ENCODE assay signal across 8 mouse cellular contexts in the genomic region with DNA sequence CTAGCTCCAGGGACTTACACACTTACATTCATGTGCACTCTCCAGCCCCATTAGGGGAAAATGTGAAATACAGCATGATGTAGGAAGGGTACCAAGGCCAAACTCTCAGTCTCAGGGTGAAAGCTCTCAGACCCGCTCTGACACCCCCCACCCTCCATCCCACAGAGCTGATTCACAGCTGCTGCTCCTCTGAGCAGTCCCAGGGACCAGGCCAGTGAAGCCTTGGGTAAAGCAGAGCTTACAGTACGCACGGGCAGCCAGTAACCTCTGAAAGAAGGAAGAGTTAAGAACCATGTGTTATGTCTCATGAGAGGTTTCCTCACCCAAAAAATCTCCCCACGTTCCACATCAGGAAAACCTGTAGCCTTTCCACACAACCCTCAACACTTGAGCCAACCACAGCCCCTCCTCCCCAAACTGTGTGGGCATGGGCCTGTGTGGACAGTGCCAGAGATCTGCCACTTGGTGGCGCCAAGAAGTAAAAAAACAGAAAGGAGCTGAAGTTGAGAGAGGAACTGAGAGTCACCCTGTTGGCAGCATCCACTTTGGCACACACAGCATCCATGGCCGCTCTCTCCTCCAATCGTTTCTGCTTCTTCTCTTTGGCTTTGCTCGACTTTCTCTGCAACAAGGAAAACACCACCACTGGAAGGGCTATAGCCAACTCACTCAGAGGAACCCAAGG. TPM values are rescaled to one million over a fixed set of nuclear protein-coding genes. Genes with fewer than 3 reads are reported as not detected.
A peak's percentile ranks its signal among the peaks of the same experiment; 100 is the strongest.
DNase-seq lines count a peak whose midpoint lies in the region; ATAC-seq and TF ChIP-seq lines count a peak whose summit lies in the region.

No protein-coding gene starts in this region.

- H3K27ac ChIP-seq in CH12.LX (ENCODE audit: insufficient read depth, low read depth), result no peak overlapping the region
- H3K27ac ChIP-seq in forebrain, embryonic 11.5 days (ENCODE audit: low read depth, low read length), result no peak overlapping the region

- in situ Hi-C loops in CH12.LX (cut with MboI; ENCODE audit: low pct_ligation_motif_present, low pct_unique_long_range_greater_than_20kb, low sequenced_read_pairs), result loop anchor here (5.0 kb wide), 1 partner anchor 113 kb away; no protein-coding TSS in a partner anchor

- ATAC-seq in forebrain, embryonic 11.5 days (replicated peaks; ENCODE audit: low FRiP score), result peak; percentile 78; the same call in 1 of the 2 replicates
- ATAC-seq in neutrophil, adult 5-6 weeks (ENCODE audit: extremely low read depth, insufficient number of reproducible peaks, low FRiP score, poor library complexity, severe bottlenecking), result peak; percentile 96

- no peaks in the 10 kb centered on the region for H3K9me3 ChIP-seq in CH12.LX (replicated peaks; ENCODE audit: low read length)
- no peaks in the 10 kb centered on the region for H3K9me3 ChIP-seq in forebrain, embryonic 11.5 days (ENCODE audit: control insufficient read depth, low read length)

- no peak overlapping the region for H3K4me3 ChIP-seq in CH12.LX (replicated peaks in 1 of 3; ENCODE audit: low read depth in 2 of 3, low read length in 2 of 3, poor library complexity in 1 of 3)
- H3K4me3 ChIP-seq in forebrain, embryonic 11.5 days (ENCODE audit: low read depth, low read length), result no peak overlapping the region

- dilution Hi-C loops in CH12.LX (cut with MboI; ENCODE audit: extremely low pct_ligation_motif_present, extremely low pct_unique_long_range_greater_than_20kb, low sequenced_read_pairs), result no loop called here

- peak; percentile 56 for TF ChIP-seq EP300 in CH12.LX (IDR thresholded peaks at IDR 0.05; ENCODE audit: low read length)

- H3K9ac ChIP-seq in CH12.LX (ENCODE audit: insufficient read depth, low read depth), result no peak overlapping the region
- no peak overlapping the region for H3K9ac ChIP-seq in forebrain, embryonic 11.5 days (ENCODE audit: low read length)

- H3K79me2 ChIP-seq in CH12.LX (replicated peaks; ENCODE audit: control insufficient read depth, extremely low read depth, insufficient read depth, poor library complexity, severe bottlenecking), result peaks cover 24% of the 10 kb centered on the region

- peak; percentile 90 for TF ChIP-seq RAD21 in CH12.LX (IDR thresholded peaks at IDR 0.05; ENCODE audit: low read depth, low read length)

- TF ChIP-seq CTCF in CH12.LX (conservative IDR thresholded peaks at IDR 0.05 in 1 of 2, IDR thresholded peaks at IDR 0.05 in 1 of 2; ENCODE audit: low read depth in 2 of 2, low read length in 2 of 2), result peak; percentile 54 to 96

- WGBS in forebrain, embryonic 11.5 days, result 64% methylated on average over 8 of the region's 8 CpGs

- H3K36me3 ChIP-seq in CH12.LX (replicated peaks in 1 of 2; ENCODE audit: control insufficient read depth in 1 of 2, insufficient read depth in 1 of 2, low read length in 1 of 2), result peaks cover 35 to 82% of the 10 kb centered on the region in 2 experiments
- H3K36me3 ChIP-seq in forebrain, embryonic 11.5 days (ENCODE audit: control insufficient read depth, insufficient read depth, low read length), result peaks cover 4% of the 10 kb centered on the region; the same call in 1 of the 2 replicates

- no peak for TF ChIP-seq POLR2A in CH12.LX (IDR thresholded peaks at IDR 0.05; ENCODE audit: low read depth, low read length)

- no peak overlapping the region for H3K4me2 ChIP-seq in CH12.LX (ENCODE audit: insufficient read depth, low read depth, poor library complexity, severe bottlenecking)
- H3K4me2 ChIP-seq in forebrain, embryonic 11.5 days (ENCODE audit: low read depth, low read length, severe bottlenecking), result no peak overlapping the region

- intact Hi-C loops in heart, postnatal 14 days (cut with DNase I), result loop anchor here (2.0 to 5.0 kb wide), 2 partner anchors 108 to 202 kb away; partner anchors contain the start of gene Mark2

- H3K4me1 ChIP-seq in CH12.LX (ENCODE audit: control insufficient read depth in 1 of 2, insufficient read depth in 2 of 2), result peaks cover 21 to 52% of the 10 kb centered on the region in 2 experiments
- 0 out of 2 replicates have a peak, but pooled peaks cover 2% of the 10 kb centered on the region for H3K4me1 ChIP-seq in forebrain, embryonic 11.5 days (replicated peaks; ENCODE audit: control insufficient read depth, insufficient read depth, low read length)

- DNase-seq in CH12.LX (ENCODE audit: extremely low read depth), result peak; percentile 79
- peak; percentile 35 for DNase-seq in c-Kit-positive CD71-positive TER-119-negative erythroid progenitor cells, embryonic 14.5 days (ENCODE audit: low read depth)
- peak; percentile 83 for DNase-seq in forebrain, embryonic 11.5 days (ENCODE audit: low spot score)
- DNase-seq in heart, postnatal 14 days, result peak; percentile 78 to 86
- peak; percentile 87 for DNase-seq in layer of hippocampus, adult 11-12 months (ENCODE audit: low spot score)
- peak; percentile 79 to 86 for DNase-seq in lung, adult 18-20 months
- DNase-seq in testis, postnatal 10 days (ENCODE audit: low spot score), result peak; percentile 84

- H3K27me3 ChIP-seq in CH12.LX (replicated peaks), result no peaks in the 10 kb centered on the region
- H3K27me3 ChIP-seq in forebrain, embryonic 11.5 days (ENCODE audit: control insufficient read depth, insufficient read depth, low read length), result no peaks in the 10 kb centered on the region

TF ChIP-seq in CH12.LX, 34 proteins besides CTCF, POLR2A, EP300 and RAD21:
- TF ChIP-seq KAT2A (IDR thresholded peaks at IDR 0.05; ENCODE audit: insufficient replicate concordance, low read length) (no peak), CHD2 (IDR thresholded peaks at IDR 0.05; ENCODE audit: low read length) (0 out of 2 replicates have a peak, but pooled peaks have one; percentile 24), SIN3A (IDR thresholded peaks at IDR 0.05; ENCODE audit: low read length) (peak; percentile 35; the same call in 1 of the 2 replicates), IRF4 (IDR thresholded peaks at IDR 0.05; ENCODE audit: low read depth, low read length) (peak; percentile 96), MEF2A (IDR thresholded peaks at IDR 0.05; ENCODE audit: borderline replicate concordance, low read depth, low read length) (no peak), SMC3 (IDR thresholded peaks at IDR 0.05; ENCODE audit: low read depth, low read length) (peak; percentile 88), JUN (IDR thresholded peaks at IDR 0.05; ENCODE audit: insufficient read depth, low read depth, low read length) (no peak), MYC (IDR thresholded peaks at IDR 0.05; ENCODE audit: low read depth, low read length) (peak; percentile 52; the same call in 1 of the 2 replicates), NELFE (IDR thresholded peaks at IDR 0.05; ENCODE audit: low read depth, low read length) (no peak), PAX5 (IDR thresholded peaks at IDR 0.05; ENCODE audit: low read length) (no peak)

RNA-seq across cellular contexts. Expression of gene Naa40, which starts 6.3 kb away (rescaled TPM):
- total RNA-seq in CH12.LX (2012; rRNA removed) (40.6 and 45.5 TPM in 2 replicates), CH12.LX (2014; rRNA removed) (63.1 and 65.7 TPM in 2 replicates)
- polyA plus RNA-seq in CH12.LX (2012; ENCODE audit: insufficient read length, low read depth), result 61.2 and 69.3 TPM in 2 replicates
- polyA plus RNA-seq in forebrain, embryonic 11.5 days (2014; fragmentation: Nextera tagmentation; extraction: Ambion mirVana), result 106 and 107 TPM in 2 replicates
- total RNA-seq in heart, postnatal 14 days (2021), result 10 to 100 TPM; 19.9 to 20.3 TPM
- 19.6 and 24.4 TPM in 2 replicates for total RNA-seq in neutrophil, adult 5-6 weeks (2017)

RNA-seq across cellular contexts. Expression of gene Cox8a, which starts 17.3 kb away (rescaled TPM):
- total RNA-seq in CH12.LX (2012; rRNA removed) (797 and 822 TPM in 2 replicates), CH12.LX (2014; rRNA removed) (275 and 326 TPM in 2 replicates)
- polyA plus RNA-seq in CH12.LX (2012; ENCODE audit: insufficient read length, low read depth), result 617 and 896 TPM in 2 replicates
- polyA plus RNA-seq in forebrain, embryonic 11.5 days (2014; fragmentation: Nextera tagmentation; extraction: Ambion mirVana), result 678 and 706 TPM in 2 replicates
- 100 to 1,000 TPM; 545 to 557 TPM for total RNA-seq in heart, postnatal 14 days (2021)
- 208 and 218 TPM in 2 replicates for total RNA-seq in neutrophil, adult 5-6 weeks (2017)

RNA-seq across cellular contexts. Expression of gene Otub1, which starts 28.6 kb away (rescaled TPM):
- total RNA-seq in CH12.LX (2012; rRNA removed), result 102 and 114 TPM in 2 replicates
- total RNA-seq in CH12.LX (2014; rRNA removed), result 115 and 119 TPM in 2 replicates
- 126 and 139 TPM in 2 replicates for polyA plus RNA-seq in CH12.LX (2012; ENCODE audit: insufficient read length, low read depth)
- polyA plus RNA-seq in forebrain, embryonic 11.5 days (2014; fragmentation: Nextera tagmentation; extraction: Ambion mirVana), result 238 and 256 TPM in 2 replicates
- total RNA-seq in heart, postnatal 14 days (2021), result 10 to 100 TPM; 77.4 to 79.9 TPM
- 45.5 and 48.9 TPM in 2 replicates for total RNA-seq in neutrophil, adult 5-6 weeks (2017)

RNA-seq across cellular contexts. Expression of gene Rcor2, which starts 32.4 kb away (rescaled TPM):
- total RNA-seq in CH12.LX (2012; rRNA removed) (12.0 and 13.3 TPM in 2 replicates), CH12.LX (2014; rRNA removed) (9.2 and 10.3 TPM in 2 replicates)
- 22.8 and 28.2 TPM in 2 replicates for polyA plus RNA-seq in CH12.LX (2012; ENCODE audit: insufficient read length, low read depth)
- 62.8 and 72.4 TPM in 2 replicates for polyA plus RNA-seq in forebrain, embryonic 11.5 days (2014; fragmentation: Nextera tagmentation; extraction: Ambion mirVana)
- 10 to 100 TPM; 10.7 to 12.7 TPM for total RNA-seq in heart, postnatal 14 days (2021)
- total RNA-seq in neutrophil, adult 5-6 weeks (2017), result 2.1 and 2.4 TPM in 2 replicates

Comparison
In these comparisons a context has a peak if more than half of its experiments do, and no peak if none do; other contexts are left out.
1. DNase-seq: peak in every context shown above with its lines; median percentile 87 in layer of hippocampus, adult 11-12 months; 84 in testis, postnatal 10 days; 83 in forebrain, embryonic 11.5 days; 82 in lung, adult 18-20 months; 82 in heart, postnatal 14 days; 79 in CH12.LX; 35 in c-Kit-positive CD71-positive TER-119-negative erythroid progenitor cells, embryonic 14.5 days.